Mouse (Mus musculus) testis, adult 2 months (tissue): ENCODE data around the gene Gm49384.

Source experiments
- CTCF ChIP-seq: fragments of 200-500 bp; IDR thresholded peaks from 2 replicates; pipeline ENCODE4 v1.5.1; 2012; ENCODE audit warnings: low read depth, mild to moderate bottlenecking, inconsistent platforms, low read length, moderate library complexity; ENCODE audit not compliant: control insufficient read depth, insufficient read depth, insufficient replicate concordance
- POLR2A ChIP-seq: fragments of 200-500 bp; IDR thresholded peaks from 2 replicates; pipeline ENCODE4 v1.6.1; 2012; ENCODE audit warnings: low read depth, mild to moderate bottlenecking, inconsistent platforms, low read length, moderate library complexity; ENCODE audit not compliant: control insufficient read depth

- TF ChIP-seq POLR2A = no peak
- no peak for TF ChIP-seq CTCF
Observed at GRCm38 (mm10) chr12:69208520-69208919, 4.5 kb upstream of the Gm49384 start.
